Mouse (Mus musculus): ENCODE data around the gene Entpd2.
"Not testable (repeated sequence)": the region's sequence is repeated elsewhere in the genome, so short reads cannot be mapped to it uniquely, and the experiment has no call there.

The Entpd2 gene

DNA sequence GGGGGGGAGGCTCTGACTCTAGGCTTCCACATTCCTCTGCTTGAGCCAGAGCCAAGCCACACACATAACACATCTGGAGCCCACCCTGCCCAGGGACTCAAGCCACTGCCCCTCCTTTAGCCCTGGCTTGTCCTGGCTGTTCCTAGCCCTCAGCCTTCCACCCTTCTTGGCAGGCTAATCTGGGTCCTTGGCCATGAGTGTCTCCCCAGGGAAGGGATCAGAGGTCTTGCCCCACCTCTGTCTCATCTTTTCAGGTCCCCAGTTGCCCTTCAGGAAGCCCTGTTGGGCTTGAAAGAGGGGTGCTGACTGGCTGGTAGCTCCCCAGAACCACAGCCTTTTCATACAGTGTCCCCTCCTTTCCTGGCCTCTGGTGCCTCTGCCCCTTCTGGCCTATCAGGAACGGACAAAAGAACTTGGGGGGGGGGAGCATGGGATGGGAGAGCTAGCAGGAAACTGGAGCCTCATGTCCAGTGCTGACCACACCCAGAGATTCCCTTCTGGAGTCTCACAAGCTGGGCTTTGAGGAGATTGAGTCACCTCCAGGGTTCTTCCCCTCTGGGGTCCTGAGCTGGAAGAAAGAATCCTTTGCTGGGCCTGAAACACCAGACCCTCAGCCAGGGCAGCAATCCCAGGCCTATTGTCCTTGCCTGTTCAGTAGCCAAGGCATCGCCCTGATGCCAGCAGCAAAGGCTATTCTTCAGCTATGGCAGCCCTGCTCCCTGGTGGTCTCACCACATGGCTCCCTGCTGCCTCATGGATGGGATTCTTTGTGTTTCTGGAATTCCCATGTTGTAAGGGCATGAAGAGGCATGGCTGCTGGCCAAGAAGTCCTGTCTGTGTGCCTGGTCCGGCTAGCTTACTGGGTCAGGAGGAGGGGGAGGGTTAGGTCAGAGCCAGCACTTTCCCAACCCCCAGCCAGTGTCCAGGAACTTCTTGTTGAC is 1.1 kb upstream of the Entpd2 start:
- DNase-seq (ENCODE audit: low spot score in 2 of 2): peak; percentile 81 to 86

DNA sequence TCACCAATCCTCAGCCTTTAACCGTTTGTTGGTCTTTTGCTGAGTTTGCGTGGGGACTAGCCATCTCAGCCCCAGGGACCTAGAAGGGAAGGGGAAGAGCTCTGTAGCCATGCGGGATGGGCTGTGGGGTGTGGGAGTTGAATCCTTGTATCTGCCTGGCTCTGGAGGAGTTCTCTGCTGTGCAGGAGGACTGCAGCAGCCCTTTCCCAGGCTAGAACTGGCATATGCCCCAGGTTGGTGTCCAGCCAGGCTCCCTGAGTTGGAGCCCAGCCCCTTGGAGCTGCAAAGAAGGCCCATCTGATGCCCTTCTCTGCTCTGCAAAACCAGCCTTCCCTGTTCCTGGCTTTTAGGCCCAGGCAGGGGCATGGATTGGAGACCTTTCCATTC is 916 bp downstream of the Entpd2 start:
- DNase-seq (ENCODE audit: low spot score in 2 of 2): peak; percentile 63 to 70

DNA sequence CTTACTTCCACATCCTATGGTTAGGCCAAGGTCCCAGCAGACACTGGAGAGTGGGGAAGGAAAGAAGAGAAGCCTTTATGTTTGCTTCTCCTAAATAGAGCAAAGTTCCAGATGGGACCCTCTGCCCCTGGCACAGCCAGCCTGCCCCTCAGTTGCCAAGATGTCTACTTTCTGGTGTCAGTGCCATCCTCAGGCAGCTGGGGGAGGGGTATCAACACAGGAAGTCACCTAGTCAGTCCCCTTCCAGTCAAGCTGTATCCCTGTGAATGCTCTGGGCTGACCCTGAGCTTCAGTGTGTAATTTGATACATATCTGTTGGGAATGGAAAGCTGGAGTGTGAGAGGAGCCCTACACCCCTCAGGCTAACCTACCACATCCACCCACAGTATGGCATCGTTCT is 1.3 kb downstream of the Entpd2 start:
- DNase-seq (ENCODE audit: low spot score in 2 of 2): no peak

DNA sequence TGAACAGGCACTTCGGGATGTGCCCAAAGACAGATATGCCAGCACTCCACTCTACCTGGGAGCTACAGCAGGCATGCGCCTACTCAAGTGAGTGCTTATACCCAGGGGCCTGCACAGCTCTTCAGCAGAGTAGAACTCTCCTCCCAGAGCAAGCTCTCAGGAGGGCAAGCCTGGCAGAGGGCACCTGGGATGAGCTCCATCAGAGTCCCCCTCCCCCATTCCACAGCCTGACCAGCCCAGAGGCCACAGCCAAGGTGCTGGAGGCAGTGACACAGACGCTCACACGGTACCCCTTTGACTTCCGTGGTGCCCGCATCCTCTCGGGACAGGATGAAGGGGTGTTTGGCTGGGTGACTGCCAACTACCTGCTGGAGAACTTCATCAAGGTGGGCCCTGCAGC is 2.4 kb downstream of the Entpd2 start:
- no peak for DNase-seq (ENCODE audit: low spot score in 2 of 2)

DNA sequence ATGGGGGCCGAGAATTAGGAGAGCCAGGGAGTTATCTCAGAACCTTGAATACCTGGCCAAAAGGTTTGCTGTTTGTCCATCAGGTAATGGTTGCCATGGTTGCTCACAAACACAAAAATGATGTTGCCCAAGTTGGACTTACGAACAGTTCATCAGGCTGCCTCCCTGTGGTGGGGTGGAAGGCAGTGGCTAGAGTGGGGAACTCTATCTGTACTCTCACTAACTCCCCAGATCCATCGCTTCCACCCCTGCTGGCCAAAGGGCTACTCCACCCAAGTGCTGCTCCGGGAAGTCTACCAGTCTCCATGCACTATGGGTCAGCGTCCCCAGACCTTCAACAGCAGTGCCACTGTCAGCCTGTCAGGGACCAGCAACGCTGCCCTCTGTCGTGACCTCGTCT is 3.4 kb downstream of the Entpd2 start, which contains the start of gene Npdc1:
Npdc1 (plus strand) TSS at position 301 of the 400 bp plus-strand sequence.
- no peak for DNase-seq (ENCODE audit: low spot score in 2 of 2)

DNA sequence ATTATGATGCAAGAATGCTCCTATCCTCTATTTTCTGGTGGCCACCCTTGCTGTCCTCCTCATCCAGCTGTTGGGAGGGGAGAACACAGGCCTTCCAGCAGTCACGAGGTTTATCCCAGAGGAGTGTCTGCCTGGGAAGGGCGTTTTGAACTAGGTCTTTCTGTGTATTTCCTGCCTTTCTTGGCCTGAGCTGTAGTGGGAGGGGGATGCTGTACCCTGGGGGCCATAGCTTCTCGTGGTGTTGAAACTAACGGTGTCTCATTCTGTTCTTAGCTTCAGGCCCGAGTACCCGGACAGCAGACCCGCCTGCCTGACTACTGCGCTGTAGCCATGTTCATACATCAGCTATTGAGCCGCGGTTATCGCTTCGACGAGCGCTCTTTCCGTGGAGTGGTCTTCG is 4.6 kb downstream of the Entpd2 start:
- DNase-seq (ENCODE audit: low spot score in 2 of 2): no peak

DNA sequence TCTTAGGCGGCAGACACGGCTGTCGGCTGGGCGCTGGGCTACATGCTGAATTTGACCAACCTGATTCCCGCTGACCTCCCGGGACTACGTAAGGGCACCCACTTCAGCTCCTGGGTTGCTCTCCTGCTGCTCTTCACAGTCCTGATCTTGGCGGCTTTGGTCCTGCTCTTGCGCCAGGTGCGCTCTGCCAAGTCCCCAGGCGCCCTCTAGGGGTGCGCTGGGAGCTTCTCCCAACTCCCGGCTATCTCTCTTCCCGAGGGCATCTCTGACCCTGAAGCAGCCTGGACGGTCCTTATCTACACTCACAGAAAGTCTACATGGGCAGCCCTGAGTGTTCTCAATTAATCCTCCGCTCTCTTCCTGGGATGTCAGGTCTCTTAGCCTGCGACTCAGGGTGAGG is 5.1 kb downstream of the Entpd2 start:
- DNase-seq (ENCODE audit: low spot score in 2 of 2): peak; percentile 73 to 74

DNA sequence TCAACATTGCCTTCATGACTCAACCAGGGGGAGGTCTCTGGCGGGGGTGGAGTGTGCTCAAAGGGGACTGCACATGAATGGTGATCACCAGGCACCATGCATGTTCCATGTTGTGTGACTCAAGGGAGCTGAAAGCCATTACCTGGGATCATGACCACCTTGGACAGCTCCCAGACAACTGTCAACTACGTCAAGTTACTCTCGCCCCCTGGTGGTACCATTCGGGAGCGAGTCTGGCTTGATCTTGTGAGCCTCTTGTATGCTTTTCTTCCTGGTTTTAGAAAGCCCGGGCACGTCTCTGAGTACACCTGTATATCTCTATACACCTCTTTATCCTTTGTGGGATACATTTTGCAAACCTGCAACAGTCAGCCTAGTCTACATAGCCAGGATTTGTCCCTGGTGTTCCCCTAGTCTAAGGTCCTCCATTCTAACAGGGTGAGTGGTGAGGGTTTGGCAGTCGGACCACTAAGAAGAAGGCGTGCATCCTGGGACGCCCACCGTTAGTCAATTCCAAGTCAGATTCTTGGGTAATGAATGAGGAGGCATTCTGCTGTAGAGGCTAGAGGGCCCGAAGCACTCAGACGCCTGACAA is 6.8 kb downstream of the Entpd2 start:
- DNase-seq (ENCODE audit: low spot score in 2 of 2): peak; percentile 83 to 84

DNA sequence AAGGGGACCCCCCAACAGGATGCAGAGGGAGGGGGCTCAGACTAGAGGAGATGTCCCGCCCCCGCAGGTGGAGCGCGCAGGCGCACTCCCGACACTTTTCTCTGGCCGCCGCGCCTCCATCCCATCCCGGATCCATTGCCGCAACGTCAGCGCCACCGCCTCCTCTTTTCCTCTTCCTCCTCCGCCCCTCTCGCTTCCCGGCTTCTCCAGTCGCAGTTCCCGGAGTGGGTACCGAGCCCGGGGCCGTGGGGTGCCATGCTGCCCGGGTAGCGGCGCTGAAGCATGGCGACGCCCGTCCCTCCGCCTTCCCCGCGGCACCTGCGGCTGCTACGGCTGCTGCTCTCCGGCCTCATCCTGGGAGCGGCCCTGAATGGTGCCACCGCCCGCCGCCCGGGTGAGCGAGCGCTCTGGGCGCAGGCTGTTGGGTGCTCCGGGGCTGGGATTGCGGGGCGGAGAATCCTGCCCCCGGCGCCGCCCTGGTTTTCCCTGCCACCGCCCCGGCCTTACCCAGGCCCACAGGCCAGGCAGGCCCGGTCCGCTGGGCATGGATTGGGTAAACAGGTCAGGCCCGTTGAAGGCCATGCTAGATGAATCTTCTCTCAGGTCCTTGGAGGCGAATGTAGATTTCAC is 7.4 kb downstream of the Entpd2 start:
- DNase-seq (ENCODE audit: low spot score in 2 of 2): peak; percentile 95 to 97

DNA sequence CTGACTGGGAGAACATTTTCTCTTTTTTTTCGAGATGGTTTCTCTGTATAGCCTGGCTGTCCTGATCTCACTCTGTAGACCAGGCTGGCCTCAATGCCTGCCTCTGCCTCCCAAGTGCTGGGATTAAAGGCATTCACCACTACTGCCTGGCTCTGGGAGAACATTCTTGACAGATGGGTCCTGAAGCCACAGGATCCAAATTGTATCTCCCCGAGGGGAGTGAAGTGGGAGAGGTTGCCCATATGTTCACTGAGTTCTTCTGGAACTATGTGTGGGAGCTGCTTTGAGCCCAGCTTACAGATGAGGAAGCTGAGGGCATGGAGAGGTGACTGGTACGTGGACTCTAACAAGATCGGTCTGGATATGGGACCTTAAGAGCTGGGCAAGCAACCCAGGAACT is 8.3 kb downstream of the Entpd2 start:
- DNase-seq (ENCODE audit: low spot score in 2 of 2): peak in 1 of 2 experiments; percentile 46

DNA sequence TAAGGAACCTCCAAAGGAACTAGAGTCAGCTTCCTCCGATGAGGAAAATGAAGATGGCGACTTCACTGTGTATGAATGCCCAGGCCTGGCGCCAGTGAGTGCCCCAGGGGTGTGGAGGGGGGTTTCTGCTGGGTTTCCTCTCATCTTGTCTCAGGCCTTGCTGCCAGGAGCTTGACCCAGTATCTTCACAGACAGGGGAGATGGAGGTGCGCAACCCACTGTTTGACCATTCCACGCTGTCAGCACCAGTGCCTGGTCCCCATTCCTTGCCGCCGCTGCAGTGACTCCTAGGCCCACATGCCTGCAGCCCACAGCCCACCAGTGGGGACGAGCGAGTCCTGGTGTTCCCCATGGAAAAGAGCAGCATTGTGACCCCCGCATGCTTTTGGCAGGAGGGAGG is 13.2 kb downstream of the Entpd2 start:
- DNase-seq (ENCODE audit: low spot score in 2 of 2): peak in 1 of 2 experiments; percentile 20

DNA sequence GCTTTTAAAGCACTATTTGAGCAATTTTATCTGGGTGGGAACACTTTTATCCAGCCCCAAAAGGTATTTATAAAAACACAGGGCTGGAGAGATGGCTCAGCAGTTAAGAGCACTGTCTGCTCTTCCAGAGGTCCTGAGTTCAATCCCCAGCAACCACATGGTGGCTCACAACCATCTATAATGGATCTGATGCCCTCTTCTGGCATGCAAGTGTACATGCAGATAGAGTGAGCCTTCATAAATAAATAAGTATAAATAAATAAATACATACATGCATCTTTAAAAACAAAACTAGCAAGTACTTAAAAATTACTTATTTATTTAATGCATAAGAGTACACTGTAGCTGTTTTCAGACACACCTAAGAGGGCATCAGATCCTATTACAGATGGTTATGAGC is 17.8 kb downstream of the Entpd2 start:
- not testable (repeated sequence) for DNase-seq (ENCODE audit: low spot score in 2 of 2)

DNA sequence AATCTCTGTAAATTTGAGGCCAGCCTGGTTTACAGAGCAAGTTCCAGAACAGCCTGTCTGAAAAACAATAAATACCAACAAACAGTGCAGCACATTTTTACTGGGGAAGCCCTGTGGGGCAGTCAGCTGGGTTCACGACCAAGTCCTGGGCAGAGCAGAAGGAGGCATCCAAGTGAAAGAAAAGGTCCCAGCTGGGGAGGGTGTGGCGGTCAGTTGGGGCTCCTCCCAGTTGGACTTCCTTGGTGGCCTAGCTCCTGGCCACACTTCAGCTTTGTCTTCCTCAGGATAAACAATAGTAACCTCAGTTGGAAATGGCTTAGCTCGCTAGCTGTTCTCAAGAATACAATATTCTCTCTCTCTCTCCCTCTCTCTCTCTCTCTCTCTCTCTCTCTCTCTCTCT is 21.8 kb downstream of the Entpd2 start:
- no peak for DNase-seq (ENCODE audit: low spot score in 2 of 2)

DNA sequence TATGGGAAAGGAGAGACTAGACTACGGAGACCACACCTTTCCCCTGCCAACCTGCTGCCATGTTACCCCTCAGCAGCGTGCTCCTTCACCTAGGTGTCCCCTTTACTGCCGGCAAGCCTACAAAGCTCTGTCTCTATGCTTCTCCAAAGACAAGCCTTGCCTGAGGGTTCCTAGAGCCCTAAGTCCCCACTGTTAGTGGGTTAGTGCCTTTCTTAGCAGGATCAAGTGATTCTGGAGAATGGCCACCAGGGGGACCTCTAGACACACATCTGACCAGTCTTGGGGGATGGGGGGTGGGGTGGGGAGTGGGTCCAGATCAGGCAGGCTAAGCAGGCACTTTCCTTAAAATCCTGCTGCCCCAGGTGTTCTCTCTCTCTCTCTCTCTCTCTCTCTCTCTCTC is 26.2 kb downstream of the Entpd2 start:
- DNase-seq (ENCODE audit: low spot score in 2 of 2): peak in 1 of 2 experiments; percentile 69

DNA sequence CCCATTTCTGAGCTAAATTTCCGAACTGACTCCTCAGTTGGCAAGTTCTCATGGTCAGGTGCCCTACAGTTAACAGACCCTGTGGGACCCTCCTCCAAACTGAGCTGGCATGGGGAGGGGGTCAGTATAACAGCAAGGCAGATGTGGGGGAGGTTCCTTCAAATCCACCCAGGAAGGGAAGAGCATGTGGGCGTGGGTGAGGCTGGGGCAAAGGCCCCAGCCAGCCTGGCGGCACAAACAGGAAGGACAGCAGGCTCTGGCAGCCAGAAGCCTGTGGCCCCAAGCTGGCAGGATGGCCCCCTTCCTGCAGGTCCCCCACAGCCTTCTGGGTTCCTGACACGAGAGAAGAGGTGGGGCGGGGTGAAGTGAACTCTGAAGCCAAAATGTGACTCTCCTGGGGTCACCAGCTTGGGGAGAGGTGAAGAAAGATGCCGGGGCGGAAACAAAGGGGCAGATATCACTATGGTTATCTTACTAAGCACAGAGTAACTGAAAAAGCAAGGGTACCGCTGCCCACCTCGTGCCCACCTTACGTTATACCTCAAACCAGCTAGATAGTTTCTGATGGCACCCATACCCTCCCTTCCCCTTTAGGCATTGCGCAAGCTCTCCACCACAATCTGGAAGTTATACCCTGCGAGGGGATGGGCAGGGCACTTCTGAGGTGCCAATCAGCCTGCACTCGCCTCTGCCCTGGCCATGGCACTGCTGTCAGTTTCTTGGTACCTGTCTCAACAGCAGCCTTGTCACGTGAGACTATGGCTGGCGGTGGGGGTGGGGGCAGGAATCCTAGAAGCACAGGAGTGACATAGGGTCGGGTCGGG is 27.1 kb downstream of the Entpd2 start, which contains the start of gene Fut7:
Fut7 (plus strand) TSS at position 681 of the 824 bp plus-strand sequence.
- no peak for DNase-seq (ENCODE audit: low spot score in 2 of 2)

DNA sequence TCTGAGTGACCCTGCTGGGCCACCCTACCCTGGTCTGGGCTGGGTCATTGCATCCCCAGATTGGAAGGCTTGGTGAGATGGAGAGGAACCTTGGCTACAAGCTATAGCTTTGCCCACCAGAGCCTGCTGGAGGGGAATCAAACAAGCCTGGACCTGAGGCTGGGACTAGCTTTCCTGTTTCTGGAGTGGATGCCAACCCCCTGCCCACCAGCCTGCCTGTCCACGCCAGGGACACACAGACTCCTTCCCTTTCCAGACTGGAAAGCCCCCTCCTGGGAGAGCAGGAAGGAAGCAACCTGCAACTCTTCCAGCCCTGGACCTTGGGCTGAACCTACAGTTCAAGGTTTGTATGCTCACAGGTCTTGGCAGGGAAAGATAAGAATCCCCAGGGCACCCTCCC is 28.0 kb downstream of the Entpd2 start:
- DNase-seq (ENCODE audit: low spot score in 2 of 2): no peak

DNA sequence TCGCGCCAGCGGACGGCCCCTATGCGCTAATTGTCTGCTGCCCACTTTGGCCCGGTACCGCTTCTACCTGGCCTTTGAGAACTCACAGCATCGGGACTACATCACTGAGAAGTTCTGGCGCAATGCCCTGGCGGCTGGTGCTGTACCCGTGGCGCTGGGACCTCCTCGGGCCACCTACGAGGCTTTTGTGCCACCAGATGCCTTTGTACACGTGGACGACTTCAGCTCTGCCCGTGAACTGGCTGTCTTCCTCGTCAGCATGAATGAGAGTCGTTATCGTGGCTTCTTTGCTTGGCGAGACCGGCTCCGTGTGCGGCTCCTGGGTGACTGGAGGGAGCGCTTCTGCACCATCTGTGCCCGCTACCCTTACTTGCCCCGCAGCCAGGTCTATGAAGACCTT is 29.8 kb downstream of the Entpd2 start:
- no peak for DNase-seq (ENCODE audit: low spot score in 2 of 2)

DNA sequence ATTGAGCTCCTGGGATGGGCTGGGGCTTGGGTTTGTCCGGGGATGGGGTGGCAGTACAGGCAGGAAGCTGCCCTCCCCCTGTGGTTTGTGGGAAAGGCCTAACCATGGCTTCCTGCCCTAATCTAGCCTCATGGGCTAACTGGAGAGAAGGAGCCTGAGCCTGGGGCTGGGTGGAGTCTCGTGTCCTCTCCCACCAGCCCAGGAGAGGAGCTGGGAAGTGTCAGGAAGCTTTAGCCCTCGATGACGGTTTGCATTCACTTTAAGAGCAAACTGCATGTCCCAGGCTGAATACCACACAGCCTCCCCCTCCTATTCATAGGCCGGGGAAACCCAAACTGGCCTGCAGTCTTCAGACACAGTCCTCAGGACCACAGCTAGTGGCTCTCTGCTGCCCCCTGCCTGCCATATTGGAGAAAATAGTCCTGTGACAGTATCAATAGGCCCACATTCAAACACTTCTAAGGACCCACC is 31.1 kb downstream of the Entpd2 start:
- DNase-seq (ENCODE audit: low spot score in 2 of 2): peak; percentile 79 to 85

DNA sequence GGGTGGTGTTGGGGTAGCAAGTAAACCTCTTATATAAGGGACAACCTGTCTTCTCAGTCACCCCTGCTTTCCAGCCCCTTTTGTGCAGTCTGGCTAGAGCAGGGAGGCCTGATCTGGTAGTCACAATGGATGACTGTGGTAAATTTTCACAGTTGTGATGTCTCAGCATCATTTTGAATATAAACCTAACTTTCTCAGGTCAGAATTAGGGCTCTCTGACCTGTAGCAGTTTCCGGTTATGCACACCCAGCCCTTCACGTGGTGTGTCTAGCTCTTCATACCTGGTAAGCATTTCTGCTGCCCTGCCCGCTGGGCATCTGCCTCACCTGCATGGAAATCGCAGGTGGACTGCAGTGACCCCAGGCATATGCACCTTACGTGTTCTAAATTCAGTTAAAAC is 31.6 kb downstream of the Entpd2 start:
- DNase-seq (ENCODE audit: low spot score in 2 of 2): no peak

DNA sequence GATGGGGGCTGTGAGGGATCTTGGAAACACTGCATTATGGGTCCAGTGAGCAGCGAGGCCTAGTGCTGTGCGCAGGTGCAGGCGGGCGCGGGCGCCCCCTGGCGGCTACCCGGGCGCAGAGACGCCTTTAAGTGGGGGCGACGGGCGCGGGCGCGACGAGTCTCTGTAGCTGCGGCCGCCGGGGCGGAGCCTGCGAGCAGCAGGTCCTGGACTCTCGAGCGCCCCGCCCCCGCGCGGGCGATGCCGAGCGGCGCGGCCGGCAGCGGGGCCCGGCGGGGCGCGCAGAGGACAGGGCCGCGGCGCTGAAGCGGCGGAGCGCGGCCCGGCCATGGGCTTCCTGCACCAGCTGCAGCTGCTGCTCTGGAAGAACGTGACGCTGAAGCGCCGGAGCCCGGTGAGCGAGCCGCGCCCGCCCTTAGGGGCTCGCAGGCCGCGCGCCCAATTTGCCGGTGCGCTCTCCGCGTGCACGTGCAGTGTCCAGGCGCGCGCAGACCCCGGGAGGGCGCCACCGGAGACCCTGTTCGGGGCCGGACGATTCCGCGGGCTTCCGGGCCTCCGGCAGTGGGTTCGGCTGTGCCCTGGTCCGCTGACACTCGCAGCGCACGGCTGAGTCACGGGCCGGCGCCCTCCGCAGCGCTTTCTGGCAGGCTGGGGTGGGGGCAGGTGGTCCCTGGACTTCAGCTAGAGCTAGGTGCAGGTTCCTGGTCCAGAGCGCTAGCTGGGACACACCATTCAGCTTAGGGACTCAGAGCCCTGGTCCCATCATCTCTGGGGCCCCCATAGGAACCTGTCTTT is 33.0 kb downstream of the Entpd2 start, which contains the start of gene Abca2:
Abca2 (plus strand) TSS at position 262 of the 795 bp plus-strand sequence.
- peak; percentile 96 for DNase-seq (ENCODE audit: low spot score in 2 of 2)

All from right cerebral cortex, postnatal 10 days (tissue).